In genomic region chr8:104510134-104510533, GRCm38 (mm10) we compare ENCODE assay signal across 10 mouse cellular contexts. TPM values are rescaled to one million over a fixed set of nuclear protein-coding genes. Genes with fewer than 3 reads are reported as not detected.
DNase-seq lines count a peak whose midpoint lies in the region; ATAC-seq lines count a peak whose summit lies in the region.
"Had no signal": no experiment of that assay in that cellular context is flagged by ENCODE, and none has a peak within 500 bp of the region (broad histone marks: within the 10 kb centered on the region; RNA-seq: fewer than 3 reads in every experiment).

No protein-coding gene starts in this region.

- no peak overlapping the region for H3K9ac ChIP-seq in heart, embryonic 13.5 days
- no peak overlapping the region for H3K9ac ChIP-seq in embryonic facial prominence, embryonic 13.5 days
- no peak overlapping the region for H3K9ac ChIP-seq in hindbrain, embryonic 15.5 days
- no peak overlapping the region for H3K9ac ChIP-seq in midbrain, embryonic 13.5 days (replicated peaks)

- peak overlapping the region; percentile 100 for H3K4me2 ChIP-seq in heart, embryonic 13.5 days
- H3K4me2 ChIP-seq in embryonic facial prominence, embryonic 13.5 days: peak overlapping the region; percentile 99
- peak overlapping the region; percentile 98 for H3K4me2 ChIP-seq in hindbrain, embryonic 15.5 days
- H3K4me2 ChIP-seq in midbrain, embryonic 13.5 days (replicated peaks): peak overlapping the region; percentile 91

- ATAC-seq in heart, embryonic 13.5 days (ENCODE audit: extremely low read depth, insufficient number of reproducible peaks, low FRiP score, low TSS enrichment): no peak
- ATAC-seq in embryonic facial prominence, embryonic 13.5 days (ENCODE audit: insufficient number of reproducible peaks, insufficient read depth, low FRiP score, low TSS enrichment, low read depth): no peak
- no peak for ATAC-seq in hindbrain, embryonic 15.5 days (ENCODE audit: low FRiP score, low read depth)
- no peak for ATAC-seq in midbrain, embryonic 13.5 days

- 75% methylated on average over 3 of the region's 3 CpGs for WGBS in heart, embryonic 13.5 days
- WGBS in embryonic facial prominence, embryonic 13.5 days: 76% methylated on average over 3 of the region's 3 CpGs
- WGBS in hindbrain, embryonic 15.5 days: 81% methylated on average over 3 of the region's 3 CpGs
- 83% methylated on average over 3 of the region's 3 CpGs for WGBS in midbrain, embryonic 13.5 days

- no peak for DNase-seq in heart, postnatal 14 days
- DNase-seq in urinary bladder, adult 2 months (ENCODE audit: low spot score): no peak
- DNase-seq in gastrocnemius, adult 18-20 months (ENCODE audit: low spot score): no peak
- no peak for DNase-seq in gastrocnemius, postnatal 36 days

- H3K4me1 ChIP-seq in heart, embryonic 13.5 days: peaks cover 11% of the 10 kb centered on the region
- no peaks in the 10 kb centered on the region; the same call in 1 of the 2 replicates for H3K4me1 ChIP-seq in embryonic facial prominence, embryonic 13.5 days
- peaks cover 11% of the 10 kb centered on the region for H3K4me1 ChIP-seq in hindbrain, embryonic 15.5 days (replicated peaks)
- H3K4me1 ChIP-seq in midbrain, embryonic 13.5 days (replicated peaks): peaks cover 14% of the 10 kb centered on the region

- H3K27ac ChIP-seq in heart, embryonic 13.5 days (replicated peaks): no peak overlapping the region
- no peak overlapping the region for H3K27ac ChIP-seq in embryonic facial prominence, embryonic 13.5 days
- no peak overlapping the region for H3K27ac ChIP-seq in hindbrain, embryonic 15.5 days (replicated peaks)
- no peak overlapping the region for H3K27ac ChIP-seq in midbrain, embryonic 13.5 days

- H3K4me3 ChIP-seq in heart, embryonic 13.5 days: peak overlapping the region; percentile 71; the same call in 1 of the 2 replicates
- no peak overlapping the region for H3K4me3 ChIP-seq in embryonic facial prominence, embryonic 13.5 days
- H3K4me3 ChIP-seq in hindbrain, embryonic 15.5 days: peak overlapping the region; percentile 62
- H3K4me3 ChIP-seq in midbrain, embryonic 13.5 days (replicated peaks): 0 out of 2 replicates have a peak overlapping the region, but pooled peaks have one; percentile 55

- intact Hi-C loops in heart, postnatal 14 days (cut with DNase I): no loop called here
- intact Hi-C loops in gastrocnemius, postnatal 36 days (cut with DNase I): no loop called here

- no peaks in the 10 kb centered on the region for H3K27me3 ChIP-seq in heart, embryonic 13.5 days (replicated peaks)
- no peaks in the 10 kb centered on the region for H3K27me3 ChIP-seq in embryonic facial prominence, embryonic 13.5 days
- H3K27me3 ChIP-seq in hindbrain, embryonic 15.5 days: no peaks in the 10 kb centered on the region
- H3K27me3 ChIP-seq in midbrain, embryonic 13.5 days: no peaks in the 10 kb centered on the region

- H3K9me3 ChIP-seq in heart, embryonic 13.5 days: no peaks in the 10 kb centered on the region
- no peaks in the 10 kb centered on the region for H3K9me3 ChIP-seq in embryonic facial prominence, embryonic 13.5 days
- no peaks in the 10 kb centered on the region for H3K9me3 ChIP-seq in hindbrain, embryonic 15.5 days
- H3K9me3 ChIP-seq in midbrain, embryonic 13.5 days: no peaks in the 10 kb centered on the region

- peaks cover 35% of the 10 kb centered on the region for H3K36me3 ChIP-seq in heart, embryonic 13.5 days
- peaks cover 24% of the 10 kb centered on the region for H3K36me3 ChIP-seq in embryonic facial prominence, embryonic 13.5 days
- H3K36me3 ChIP-seq in hindbrain, embryonic 15.5 days: peaks cover 14% of the 10 kb centered on the region
- H3K36me3 ChIP-seq in midbrain, embryonic 13.5 days: peaks cover 20% of the 10 kb centered on the region

RNA-seq across cellular contexts. Expression of gene Terb1, which starts 0.4 kb away (rescaled TPM):
- 0.05 and 0.15 TPM in 2 replicates for polyA plus RNA-seq in heart, embryonic 13.5 days (2015; fragmentation: Nextera tagmentation; extraction: Ambion mirVana)
- not detected for total RNA-seq in heart, postnatal 14 days (2021)
- 0.39 and 0.51 TPM in 2 replicates for polyA plus RNA-seq in embryonic facial prominence, embryonic 13.5 days (2015; fragmentation: Nextera tagmentation; extraction: Ambion mirVana)
- 0.62 and 0.65 TPM in 2 replicates for polyA plus RNA-seq in hindbrain, embryonic 15.5 days (2015; fragmentation: Nextera tagmentation; extraction: Ambion mirVana)
- polyA plus RNA-seq in midbrain, embryonic 13.5 days (2015; fragmentation: Nextera tagmentation; extraction: Ambion mirVana): 0.18 and 0.27 TPM in 2 replicates
- 0.47 and 0.54 TPM in 2 replicates for polyA plus RNA-seq in urinary bladder, adult 2 months (2012; rRNA removed)
- total RNA-seq in gastrocnemius, adult 18-20 months (2021): not detected
- total RNA-seq in gastrocnemius, postnatal 36 days (2021): not detected
- total RNA-seq: liver, adult 2 months had no signal
- polyA plus RNA-seq: inflammation-experienced regulatory T-cells, adult 6 months; liver, adult 2 months had no signal

RNA-seq across cellular contexts. Expression of gene Nae1, which starts 24.3 kb away (rescaled TPM):
- 71.5 and 73.8 TPM in 2 replicates for polyA plus RNA-seq in heart, embryonic 13.5 days (2015; fragmentation: Nextera tagmentation; extraction: Ambion mirVana)
- 10 to 100 TPM; 28.3 to 30.0 TPM for total RNA-seq in heart, postnatal 14 days (2021)
- polyA plus RNA-seq in embryonic facial prominence, embryonic 13.5 days (2015; fragmentation: Nextera tagmentation; extraction: Ambion mirVana): 111 TPM in 2 replicates
- polyA plus RNA-seq in hindbrain, embryonic 15.5 days (2015; fragmentation: Nextera tagmentation; extraction: Ambion mirVana): 103 and 107 TPM in 2 replicates
- 107 and 117 TPM in 2 replicates for polyA plus RNA-seq in midbrain, embryonic 13.5 days (2015; fragmentation: Nextera tagmentation; extraction: Ambion mirVana)
- polyA plus RNA-seq in urinary bladder, adult 2 months (2012; rRNA removed): 56.2 and 71.4 TPM in 2 replicates
- total RNA-seq in gastrocnemius, adult 18-20 months (2021): 10 to 100 TPM; 22.4 to 24.3 TPM
- 10 to 100 TPM; 18.6 to 23.8 TPM for total RNA-seq in gastrocnemius, postnatal 36 days (2021)

RNA-seq across cellular contexts. Expression of gene Car7, which starts 24.4 kb away (rescaled TPM):
- 0.80 and 1.4 TPM in 2 replicates for polyA plus RNA-seq in heart, embryonic 13.5 days (2015; fragmentation: Nextera tagmentation; extraction: Ambion mirVana)
- 1 to 10 TPM; 4.8 to 4.9 TPM for total RNA-seq in heart, postnatal 14 days (2021)
- 1.7 and 1.8 TPM in 2 replicates for polyA plus RNA-seq in embryonic facial prominence, embryonic 13.5 days (2015; fragmentation: Nextera tagmentation; extraction: Ambion mirVana)
- polyA plus RNA-seq in hindbrain, embryonic 15.5 days (2015; fragmentation: Nextera tagmentation; extraction: Ambion mirVana): 2.7 and 4.0 TPM in 2 replicates
- polyA plus RNA-seq in midbrain, embryonic 13.5 days (2015; fragmentation: Nextera tagmentation; extraction: Ambion mirVana): 1.7 and 2.2 TPM in 2 replicates
- polyA plus RNA-seq in urinary bladder, adult 2 months (2012; rRNA removed): 3.5 and 4.7 TPM in 2 replicates
- 1 to 10 TPM in 1 of 2 experiments, under 1 TPM in 1; 0.82 to 1.1 TPM for total RNA-seq in gastrocnemius, adult 18-20 months (2021)
- under 1 TPM; 0.25 to 0.61 TPM for total RNA-seq in gastrocnemius, postnatal 36 days (2021)
